8 mouse cellular contexts compared by ENCODE assay signal in the genomic region with DNA sequence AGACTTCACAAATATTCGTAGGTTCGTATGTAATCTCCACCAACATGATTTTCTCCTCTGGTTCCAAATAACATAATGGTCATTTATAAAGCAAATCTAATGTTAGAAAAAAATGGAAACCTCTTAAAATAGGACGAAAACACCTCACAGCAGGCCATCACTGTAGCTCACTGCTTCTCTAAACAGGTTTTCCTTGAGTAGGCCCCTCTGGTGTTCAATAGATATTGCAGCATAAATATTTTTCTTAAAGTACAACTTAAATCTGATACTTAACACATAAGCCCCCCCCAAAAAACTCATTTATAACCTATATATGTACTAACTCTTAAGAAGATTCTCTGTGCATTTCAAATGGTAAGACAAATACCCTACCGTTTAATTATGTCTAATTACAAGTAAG. TPM values are rescaled to one million over a fixed set of nuclear protein-coding genes. Genes with fewer than 3 reads are reported as not detected.
A peak's percentile ranks its signal among the peaks of the same experiment; 100 is the strongest.
DNase-seq lines count a peak whose midpoint lies in the region; ATAC-seq and TF ChIP-seq lines count a peak whose summit lies in the region.

No protein-coding gene starts in this region.

- H3K4me2 ChIP-seq in heart, embryonic 12.5 days, result peak overlapping the region; percentile 68
- H3K4me2 ChIP-seq in CH12.LX (ENCODE audit: insufficient read depth, low read depth, poor library complexity, severe bottlenecking), result peak overlapping the region; percentile 55
- peak overlapping the region; percentile 70 for H3K4me2 ChIP-seq in forebrain, embryonic 13.5 days
- peak overlapping the region; percentile 93 for H3K4me2 ChIP-seq in liver, embryonic 15.5 days

- TF ChIP-seq EP300 in CH12.LX (IDR thresholded peaks at IDR 0.05; ENCODE audit: low read length), result no peak

- H3K27ac ChIP-seq in heart, embryonic 12.5 days (ENCODE audit: poor library complexity, severe bottlenecking), result no peak overlapping the region
- H3K27ac ChIP-seq in CH12.LX (ENCODE audit: insufficient read depth, low read depth), result no peak overlapping the region
- no peak overlapping the region for H3K27ac ChIP-seq in forebrain, embryonic 13.5 days
- 0 out of 2 replicates have a peak overlapping the region, but pooled peaks have one; percentile 95 for H3K27ac ChIP-seq in liver, embryonic 15.5 days (replicated peaks)

- no peak for ATAC-seq in heart, embryonic 12.5 days (ENCODE audit: insufficient number of reproducible peaks, low FRiP score)
- ATAC-seq in forebrain, embryonic 13.5 days, result no peak
- ATAC-seq in liver, embryonic 15.5 days (ENCODE audit: insufficient read depth), result no peak

- H3K27me3 ChIP-seq in heart, embryonic 12.5 days (replicated peaks), result no peaks in the 10 kb centered on the region
- H3K27me3 ChIP-seq in CH12.LX (replicated peaks), result no peaks in the 10 kb centered on the region
- no peaks in the 10 kb centered on the region for H3K27me3 ChIP-seq in forebrain, embryonic 13.5 days
- H3K27me3 ChIP-seq in liver, embryonic 15.5 days, result no peaks in the 10 kb centered on the region

- in situ Hi-C loops in CH12.LX (cut with MboI; ENCODE audit: low pct_ligation_motif_present, low pct_unique_long_range_greater_than_20kb, low sequenced_read_pairs), result no loop called here

- TF ChIP-seq RAD21 in CH12.LX (IDR thresholded peaks at IDR 0.05; ENCODE audit: low read depth, low read length), result no peak

- no peaks in the 10 kb centered on the region for H3K36me3 ChIP-seq in heart, embryonic 12.5 days
- peaks cover 0 to 2% of the 10 kb centered on the region in 2 experiments for H3K36me3 ChIP-seq in CH12.LX (replicated peaks in 1 of 2; ENCODE audit: control insufficient read depth in 1 of 2, insufficient read depth in 1 of 2, low read length in 1 of 2)
- H3K36me3 ChIP-seq in forebrain, embryonic 13.5 days (ENCODE audit: poor library complexity, severe bottlenecking), result no peaks in the 10 kb centered on the region
- no peaks in the 10 kb centered on the region for H3K36me3 ChIP-seq in liver, embryonic 15.5 days (replicated peaks)

- no peaks in the 10 kb centered on the region for H3K9me3 ChIP-seq in heart, embryonic 12.5 days (replicated peaks)
- no peaks in the 10 kb centered on the region for H3K9me3 ChIP-seq in CH12.LX (replicated peaks; ENCODE audit: low read length)
- no peaks in the 10 kb centered on the region for H3K9me3 ChIP-seq in forebrain, embryonic 13.5 days (replicated peaks)
- no peaks in the 10 kb centered on the region for H3K9me3 ChIP-seq in liver, embryonic 15.5 days (replicated peaks)

- dilution Hi-C loops in CH12.LX (cut with MboI; ENCODE audit: extremely low pct_ligation_motif_present, extremely low pct_unique_long_range_greater_than_20kb, low sequenced_read_pairs), result no loop called here

- peaks cover 59% of the 10 kb centered on the region for H3K79me2 ChIP-seq in CH12.LX (replicated peaks; ENCODE audit: control insufficient read depth, extremely low read depth, insufficient read depth, poor library complexity, severe bottlenecking)

- peak overlapping the region; percentile 99 for H3K4me3 ChIP-seq in heart, embryonic 12.5 days
- peak overlapping the region; percentile 94 to 96 (median 95) for H3K4me3 ChIP-seq in CH12.LX (replicated peaks in 1 of 3; ENCODE audit: low read depth in 2 of 3, low read length in 2 of 3, poor library complexity in 1 of 3)
- H3K4me3 ChIP-seq in forebrain, embryonic 13.5 days, result peak overlapping the region; percentile 89
- peak overlapping the region; percentile 99 for H3K4me3 ChIP-seq in liver, embryonic 15.5 days (replicated peaks)

- peak overlapping the region; percentile 100 for H3K9ac ChIP-seq in heart, embryonic 12.5 days
- peak overlapping the region; percentile 95 for H3K9ac ChIP-seq in CH12.LX (ENCODE audit: insufficient read depth, low read depth)
- H3K9ac ChIP-seq in forebrain, embryonic 13.5 days, result peak overlapping the region; percentile 97
- peak overlapping the region; percentile 97 for H3K9ac ChIP-seq in liver, embryonic 15.5 days

- WGBS in heart, embryonic 12.5 days, result 10% methylated on average over 4 of the region's 4 CpGs
- WGBS in forebrain, embryonic 13.5 days, result 7% methylated on average over 4 of the region's 4 CpGs
- WGBS in liver, embryonic 15.5 days (ENCODE audit: insufficient replicate concordance), result 6% methylated on average over 4 of the region's 4 CpGs

- H3K4me1 ChIP-seq in heart, embryonic 12.5 days (replicated peaks), result peaks cover 30% of the 10 kb centered on the region
- peaks cover 3 to 25% of the 10 kb centered on the region in 2 experiments for H3K4me1 ChIP-seq in CH12.LX (ENCODE audit: control insufficient read depth in 1 of 2, insufficient read depth in 2 of 2)
- H3K4me1 ChIP-seq in forebrain, embryonic 13.5 days, result peaks cover 39% of the 10 kb centered on the region
- peaks cover 62% of the 10 kb centered on the region for H3K4me1 ChIP-seq in liver, embryonic 15.5 days (replicated peaks)

- TF ChIP-seq POLR2A in CH12.LX (IDR thresholded peaks at IDR 0.05; ENCODE audit: low read depth, low read length), result no peak

- DNase-seq in heart, adult 18-20 months, result no peak
- no peak for DNase-seq in CH12.LX (ENCODE audit: extremely low read depth)
- no peak for DNase-seq in adrenal gland, postnatal 4 days (ENCODE audit: low spot score in 2 of 2)
- no peak for DNase-seq in right cerebral cortex, postnatal 25 days
- DNase-seq in layer of hippocampus, postnatal 36 days, result no peak

- no peak for TF ChIP-seq CTCF in CH12.LX (conservative IDR thresholded peaks at IDR 0.05 in 1 of 2, IDR thresholded peaks at IDR 0.05 in 1 of 2; ENCODE audit: low read depth in 2 of 2, low read length in 2 of 2)

TF ChIP-seq in CH12.LX, 34 proteins besides CTCF, POLR2A, EP300 and RAD21:
- peak; percentile 92; the same call in 1 of the 2 replicates for TF ChIP-seq CHD1 (IDR thresholded peaks at IDR 0.05; ENCODE audit: low read depth, low read length)
- TF ChIP-seq POLR2AphosphoS2 (IDR thresholded peaks at IDR 0.05; ENCODE audit: low read depth, low read length), result no peak
TF ChIP-seq in CH12.LX: peak in this region for 1.

RNA-seq across cellular contexts. Expression of a gene that starts 1.8 kb away (rescaled TPM):
- polyA plus RNA-seq in heart, embryonic 12.5 days (2016; fragmentation: Nextera tagmentation; extraction: Ambion mirVana), result 121 and 122 TPM in 2 replicates
- 10 to 100 TPM; 58.5 TPM for total RNA-seq in heart, adult 18-20 months (2021)
- total RNA-seq in CH12.LX (2012; rRNA removed) (103 and 114 TPM in 2 replicates), CH12.LX (2014; rRNA removed) (152 and 155 TPM in 2 replicates)
- 108 and 118 TPM in 2 replicates for polyA plus RNA-seq in CH12.LX (2012; ENCODE audit: insufficient read length, low read depth)
- 63.3 and 70.1 TPM in 2 replicates for polyA plus RNA-seq in forebrain, embryonic 13.5 days (2015; fragmentation: Nextera tagmentation; extraction: Ambion mirVana)
- 61.0 and 66.4 TPM in 2 replicates for polyA plus RNA-seq in liver, embryonic 15.5 days (2015; fragmentation: Nextera tagmentation; extraction: Ambion mirVana)
- 100 to 1,000 TPM; 126 to 127 TPM for total RNA-seq in adrenal gland, postnatal 4 days (2021)
- total RNA-seq in layer of hippocampus, postnatal 36 days (2021), result 10 to 100 TPM; 85.0 to 87.8 TPM
